Mouse (Mus musculus) lung, adult 2 months (tissue): ENCODE data around the gene Spata3.

Experiments
- CTCF ChIP-seq: fragments of 200-500 bp; IDR thresholded peaks from 2 replicates; pipeline ENCODE4 v1.5.1; 2011; ENCODE audit warnings: mild to moderate bottlenecking, low read length, control low read depth; ENCODE audit not compliant: insufficient read depth
- POLR2A ChIP-seq: fragments of 200-500 bp; IDR thresholded peaks from 2 replicates; pipeline ENCODE4 v1.6.1; 2011; ENCODE audit warnings: low read depth, mild to moderate bottlenecking, control low read depth, low read length, borderline replicate concordance; ENCODE audit errors: extremely low read depth

GRCm38 (mm10) chr1:86048744-86049143 lies 32.1 kb downstream of the Spata3 start:
- TF ChIP-seq CTCF, result no peak
- TF ChIP-seq POLR2A, result no peak
